Mouse (Mus musculus): ENCODE results near the gene Tent5b. TPM values are rescaled to one million over a fixed set of nuclear protein-coding genes. Genes with fewer than 3 reads are reported as not detected.

Tent5b gene
- 14.3 and 16.8 TPM in 2 replicates for polyA plus RNA-seq (2012; rRNA removed)

GRCm38 (mm10) chr4:133479458-133480184 lies at the start of gene Tent5b:
Gene Tent5b (plus strand): TSS chr4:133480132.

GRCm38 (mm10) chr4:133498160-133498724 lies 18.3 kb downstream of the Tent5b start, which contains the start of gene Trnp1:
Gene Trnp1 (minus strand): TSS chr4:133498550.

GRCm38 (mm10) chr4:133518601-133519368 lies 38.9 kb downstream of the Tent5b start, which contains the start of gene Kdf1:
Gene Kdf1 (plus strand): TSS chr4:133518963.

Other genes with a start within 250 kb of the Tent5b start
- 11.8 and 12.6 TPM in 2 replicates for gene Map3k6, start 239.3 kb upstream of the Tent5b start, polyA plus RNA-seq (2012; rRNA removed)
- 92.2 and 115 TPM in 2 replicates for gene Sytl1, start 217.0 kb upstream of the Tent5b start, polyA plus RNA-seq (2012; rRNA removed)
- 66.3 and 72.5 TPM in 2 replicates for gene Tmem222, start 202.3 kb upstream of the Tent5b start, polyA plus RNA-seq (2012; rRNA removed)
- gene Wdtc1, start 126.7 kb upstream of the Tent5b start, polyA plus RNA-seq (2012; rRNA removed) = 71.1 and 77.4 TPM in 2 replicates
- 56.8 and 75.4 TPM in 2 replicates for gene Slc9a1, start 110.4 kb upstream of the Tent5b start, polyA plus RNA-seq (2012; rRNA removed)
- 17.3 and 23.5 TPM in 2 replicates for gene Trnp1, start 18.4 kb downstream of the Tent5b start, polyA plus RNA-seq (2012; rRNA removed)
- 47.7 and 68.9 TPM in 2 replicates for gene Kdf1, start 38.8 kb downstream of the Tent5b start, polyA plus RNA-seq (2012; rRNA removed)
- gene Nudc, start 65.9 kb downstream of the Tent5b start, polyA plus RNA-seq (2012; rRNA removed) = 28.1 and 31.4 TPM in 2 replicates
- gene Nr0b2, start 73.2 kb downstream of the Tent5b start, polyA plus RNA-seq (2012; rRNA removed) = 0.13 and 1.7 TPM in 2 replicates
- gene Gpatch3, start 94.6 kb downstream of the Tent5b start, polyA plus RNA-seq (2012; rRNA removed) = 4.9 and 6.5 TPM in 2 replicates
- gene Gpn2, start 104.2 kb downstream of the Tent5b start, polyA plus RNA-seq (2012; rRNA removed) = 57.5 and 71.7 TPM in 2 replicates
- 162 and 234 TPM in 2 replicates for gene Sfn, start 122.0 kb downstream of the Tent5b start, polyA plus RNA-seq (2012; rRNA removed)
- 49.5 and 50.4 TPM in 2 replicates for gene Zdhhc18, start 170.0 kb downstream of the Tent5b start, polyA plus RNA-seq (2012; rRNA removed)
- gene Pigv, start 192.5 kb downstream of the Tent5b start, polyA plus RNA-seq (2012; rRNA removed) = 17.2 and 18.7 TPM in 2 replicates

Data from colon, adult 2 months (tissue).